Mouse (Mus musculus) myocyte (in vitro differentiated cells): ENCODE results near the gene Lyzl4. TPM values are rescaled to one million over a fixed set of nuclear protein-coding genes. Genes with fewer than 3 reads are reported as not detected.

Source experiments
- H3K27me3 ChIP-seq: one replicate; pipeline ENCODE4 v1.6.1; 2011; ENCODE audit not compliant: control insufficient read depth, insufficient read depth, insufficient read length
- H3K36me3 ChIP-seq: one replicate; pipeline ENCODE4 v1.6.1; 2011; ENCODE audit not compliant: control insufficient read depth, insufficient read depth
- H3K4me2 ChIP-seq: one replicate; pipeline ENCODE4 v1.6.1; 2011; ENCODE audit warnings: low read depth, control low read depth
- H3K4me3 ChIP-seq: one replicate; pipeline ENCODE4 v1.5.1; 2011; ENCODE audit warnings: mild to moderate bottlenecking, control low read depth, moderate library complexity
- H3K79me2 ChIP-seq: one replicate; pipeline ENCODE4 v1.6.1; 2011; ENCODE audit not compliant: control insufficient read depth, insufficient read depth
- H3ac ChIP-seq: one replicate; pipeline ENCODE4 v1.6.1; 2011; ENCODE audit not compliant: control insufficient read depth, insufficient read length
- CEBPB ChIP-seq: IDR thresholded peaks from 2 replicates; pipeline ENCODE4 v1.6.1; 2011; ENCODE audit warnings: mild to moderate bottlenecking, moderate library complexity; ENCODE audit not compliant: poor library complexity, insufficient read depth, severe bottlenecking
- E2F4 ChIP-seq: IDR thresholded peaks from one replicate; pipeline ENCODE4 v1.6.1; 2011; ENCODE audit warnings: mild to moderate bottlenecking, control low read depth, moderate library complexity; ENCODE audit not compliant: insufficient read depth
- MAX ChIP-seq: IDR thresholded peaks from one replicate; pipeline ENCODE4 v1.6.1; 2011; ENCODE audit warnings: low read depth, mild to moderate bottlenecking, control low read depth
- MYOD1 ChIP-seq, 3 experiments: IDR thresholded peaks; one replicate each; pipeline ENCODE4 v1.6.1; 2011; ENCODE audit warnings: control low read depth in 2 of 3, low read depth in 2 of 3, mild to moderate bottlenecking in 2 of 3, moderate library complexity in 1 of 3; ENCODE audit not compliant: insufficient read length in 2 of 3, control insufficient read depth in 1 of 3
- MYOG ChIP-seq, 3 experiments: IDR thresholded peaks; one replicate each; pipeline ENCODE4 v1.6.1; 2011; ENCODE audit warnings: control low read depth in 2 of 3, low read depth in 2 of 3, mild to moderate bottlenecking in 2 of 3; ENCODE audit not compliant: insufficient read length in 2 of 3, control insufficient read depth in 1 of 3, insufficient read depth in 1 of 3
- POLR2A ChIP-seq: IDR thresholded peaks from one replicate; pipeline ENCODE4 v1.6.1; 2011; ENCODE audit warnings: low read depth, mild to moderate bottlenecking, control low read depth, moderate library complexity; ENCODE audit not compliant: insufficient read length
- POLR2AphosphoS2 ChIP-seq: IDR thresholded peaks from one replicate; pipeline ENCODE4 v1.6.1; 2011; ENCODE audit warnings: low read depth, control low read depth; ENCODE audit not compliant: insufficient read length
- REST ChIP-seq: IDR thresholded peaks from one replicate; pipeline ENCODE4 v1.6.1; 2011; ENCODE audit warnings: mild to moderate bottlenecking, control low read depth, moderate library complexity; ENCODE audit not compliant: insufficient read depth, insufficient read length
- SRF ChIP-seq: IDR thresholded peaks from one replicate; pipeline ENCODE4 v1.6.1; 2011; ENCODE audit warnings: low read depth; ENCODE audit not compliant: control insufficient read depth, insufficient read length
- TCF12 ChIP-seq: IDR thresholded peaks from one replicate; pipeline ENCODE4 v1.6.1; 2011; ENCODE audit warnings: mild to moderate bottlenecking, control low read depth; ENCODE audit not compliant: poor library complexity, insufficient read depth, severe bottlenecking
- TCF3 ChIP-seq: IDR thresholded peaks from one replicate; pipeline ENCODE4 v1.6.1; 2011; ENCODE audit warnings: low read depth, control low read depth; ENCODE audit not compliant: insufficient read length
- USF1 ChIP-seq: IDR thresholded peaks from one replicate; pipeline ENCODE4 v1.6.1; 2011; ENCODE audit warnings: low read depth, mild to moderate bottlenecking, control low read depth, moderate library complexity
- polyA plus RNA-seq: library from polyadenylated mRNA; unstranded; fragments of >200 nt; fragmentation: generic; extraction: Trizol; gene quantifications from one replicate; pipeline ENCODE4 v1.2.1, GENCODE M21; 2012; ENCODE audit warnings: missing spikeins

The Lyzl4 gene
- polyA plus RNA-seq, 1 experiment = not detected

DNA sequence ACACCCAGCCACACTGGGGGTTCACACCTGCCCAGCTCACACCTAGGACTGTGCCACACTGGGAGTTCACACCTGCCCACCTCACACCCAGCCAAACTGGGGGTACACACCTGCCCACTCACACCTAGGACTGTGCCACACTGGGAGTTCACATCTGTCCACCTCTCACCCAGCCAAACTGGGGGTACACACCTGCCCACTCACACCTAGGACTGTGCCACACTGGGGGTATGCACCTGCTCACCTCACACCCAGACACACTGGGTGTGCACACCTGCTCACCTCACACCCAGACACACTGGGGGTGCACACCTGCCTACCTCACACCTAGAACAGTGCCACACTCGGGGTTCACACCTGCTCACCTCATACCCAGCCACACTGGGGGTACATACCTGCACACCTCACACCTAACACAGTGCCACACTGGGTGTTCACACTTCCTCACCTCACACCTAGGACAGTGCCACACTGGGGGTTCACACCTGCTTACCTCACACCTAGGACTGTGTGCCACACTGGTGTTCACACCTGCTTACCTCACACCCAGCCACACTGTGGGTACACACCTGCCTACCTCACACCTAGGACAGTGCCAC lies 35.3 kb downstream of the Lyzl4 start:
- H3K27me3 ChIP-seq = peaks cover 11% of the 10 kb centered on the region
- H3K36me3 ChIP-seq = no peaks in the 10 kb centered on the region
- TF ChIP-seq POLR2A (no peak), TCF3 (no peak), USF1 (no peak), MAX (no peak), POLR2AphosphoS2 (no peak), CEBPB (no peak), REST (no peak), E2F4 (no peak), SRF (no peak), MYOG (IDR thresholded peaks at IDR 0.05; ENCODE audit: control insufficient read depth in 1 of 3, insufficient read depth in 1 of 3, insufficient read length in 2 of 3, low read depth in 2 of 3) (no peak), TCF12 (no peak)
- no peak overlapping the region for H3ac ChIP-seq
- H3K4me3 ChIP-seq = no peak overlapping the region
- no peaks in the 10 kb centered on the region for H3K79me2 ChIP-seq
- no peak overlapping the region for H3K4me2 ChIP-seq

DNA sequence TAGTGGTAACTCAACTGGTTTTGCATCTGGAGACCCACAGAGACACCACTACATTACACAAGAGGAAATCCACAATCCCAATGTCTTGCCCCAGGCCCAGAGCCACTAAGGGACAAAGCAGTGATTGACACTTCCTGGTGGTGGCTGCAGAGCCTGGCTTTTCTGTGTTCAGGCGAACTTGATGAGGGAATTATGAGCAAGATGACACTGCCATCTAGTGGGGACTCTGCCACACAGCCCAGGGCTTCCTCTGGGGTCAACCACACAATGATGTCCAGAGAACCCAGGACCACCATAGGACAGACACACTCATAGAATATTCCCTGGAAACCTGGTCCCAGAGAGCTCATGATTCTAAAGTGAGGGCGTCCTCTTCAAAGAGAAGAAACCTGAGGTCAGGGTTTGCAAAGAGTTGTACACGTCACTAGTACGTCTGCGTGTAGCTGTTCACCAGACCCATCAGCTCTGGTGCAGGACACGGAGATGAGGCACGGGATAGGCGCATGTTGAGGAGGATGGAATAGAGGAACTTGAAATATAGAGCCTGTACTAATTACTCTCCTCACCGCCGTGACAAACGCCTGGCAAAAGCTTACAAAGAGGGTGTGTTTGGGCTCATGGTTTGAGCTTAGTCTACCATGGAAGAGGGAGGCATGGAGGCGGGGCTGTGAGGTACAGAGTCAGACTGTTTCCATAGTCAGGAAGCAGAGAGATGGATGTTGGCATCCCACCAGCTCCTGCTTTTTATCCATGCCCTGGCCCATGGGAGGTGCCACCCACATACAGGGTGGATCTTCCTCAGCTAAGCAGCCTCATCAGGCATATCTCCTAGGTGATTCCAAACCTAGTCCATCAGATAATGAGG lies 36.2 kb downstream of the Lyzl4 start:
- Histone ChIP-seq H3K79me2 (no peaks in the 10 kb centered on the region), H3K27me3 (peaks cover 14% of the 10 kb centered on the region), H3K4me2 (no peak overlapping the region), H3ac (no peak overlapping the region), H3K36me3 (no peaks in the 10 kb centered on the region), H3K4me3 (no peak overlapping the region)
- TF ChIP-seq POLR2AphosphoS2 (no peak), REST (no peak), MYOD1 (IDR thresholded peaks at IDR 0.05; ENCODE audit: control insufficient read depth in 1 of 3, insufficient read length in 2 of 3, low read depth in 2 of 3) (no peak), TCF3 (no peak), MAX (no peak), SRF (no peak), TCF12 (no peak), E2F4 (no peak), USF1 (no peak), MYOG (IDR thresholded peaks at IDR 0.05; ENCODE audit: control insufficient read depth in 1 of 3, insufficient read depth in 1 of 3, insufficient read length in 2 of 3, low read depth in 2 of 3) (no peak), CEBPB (no peak), POLR2A (no peak)

DNA sequence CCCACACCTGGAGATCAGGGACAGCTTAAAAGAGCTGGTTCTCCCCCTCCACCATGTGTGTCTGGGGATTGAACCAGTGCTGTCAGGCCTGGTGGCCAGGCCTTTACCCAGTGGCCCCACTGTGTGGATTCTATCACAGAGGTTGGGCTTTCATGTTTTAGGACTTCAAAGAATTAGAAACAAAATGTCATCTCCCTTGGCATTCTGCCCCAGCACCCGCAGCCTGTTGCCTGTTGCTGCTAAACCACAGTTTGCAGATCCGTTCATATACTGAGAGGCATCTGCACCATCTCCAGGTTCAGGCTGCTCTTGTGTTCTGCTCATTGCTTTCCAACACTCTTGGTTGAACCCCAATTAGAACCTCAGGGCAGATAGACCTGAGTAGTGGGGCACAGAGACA lies 39.5 kb downstream of the Lyzl4 start:
- Histone ChIP-seq H3K4me2 (no peak overlapping the region), H3K36me3 (no peaks in the 10 kb centered on the region), H3ac (no peak overlapping the region), H3K79me2 (no peaks in the 10 kb centered on the region), H3K4me3 (no peak overlapping the region), H3K27me3 (peaks cover 16% of the 10 kb centered on the region)
- TF ChIP-seq USF1 (no peak), TCF12 (no peak), TCF3 (no peak), MYOG (IDR thresholded peaks at IDR 0.05; ENCODE audit: control insufficient read depth in 1 of 3, insufficient read depth in 1 of 3, insufficient read length in 2 of 3, low read depth in 2 of 3) (no peak), REST (no peak), POLR2A (no peak), MAX (no peak), POLR2AphosphoS2 (no peak), CEBPB (no peak), MYOD1 (IDR thresholded peaks at IDR 0.05; ENCODE audit: control insufficient read depth in 1 of 3, insufficient read length in 2 of 3, low read depth in 2 of 3) (no peak), SRF (no peak), E2F4 (no peak)

DNA sequence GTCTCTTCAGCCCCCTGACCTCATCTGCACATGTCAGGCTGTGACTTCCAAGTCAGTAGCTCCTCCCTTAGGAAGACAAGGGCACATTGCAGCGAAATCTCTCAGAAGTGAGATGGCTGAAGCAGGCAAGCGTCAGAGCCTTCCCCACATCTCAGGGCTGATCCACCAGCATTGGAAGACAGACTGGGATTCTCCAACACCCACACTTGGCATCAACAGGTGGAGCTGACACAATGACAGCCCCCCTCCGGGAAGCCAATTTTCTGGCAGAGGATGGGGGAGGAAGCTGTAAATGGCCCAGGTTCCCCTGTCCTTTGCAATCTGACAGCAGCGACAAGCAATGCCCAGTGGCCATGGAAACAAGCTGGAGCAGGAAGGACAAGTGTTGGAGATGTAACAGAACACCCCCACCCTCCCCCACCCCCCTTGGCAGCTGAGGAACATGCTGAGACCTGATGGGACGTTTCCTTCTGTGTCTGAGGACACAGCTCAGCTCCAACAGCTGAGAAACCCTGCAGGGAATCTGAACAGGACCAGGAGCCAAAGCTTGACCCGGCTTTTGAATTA lies 41.0 kb downstream of the Lyzl4 start:
- Histone ChIP-seq H3K4me2 (no peak overlapping the region), H3K27me3 (peaks cover 16% of the 10 kb centered on the region), H3K36me3 (no peaks in the 10 kb centered on the region), H3K79me2 (no peaks in the 10 kb centered on the region), H3K4me3 (no peak overlapping the region), H3ac (no peak overlapping the region)
- TF ChIP-seq MAX (no peak), SRF (no peak), POLR2AphosphoS2 (no peak), USF1 (no peak), CEBPB (no peak), E2F4 (no peak), TCF3 (no peak), POLR2A (no peak), MYOG (IDR thresholded peaks at IDR 0.05; ENCODE audit: control insufficient read depth in 1 of 3, insufficient read depth in 1 of 3, insufficient read length in 2 of 3, low read depth in 2 of 3) (no peak), REST (no peak), MYOD1 (IDR thresholded peaks at IDR 0.05; ENCODE audit: control insufficient read depth in 1 of 3, insufficient read length in 2 of 3, low read depth in 2 of 3) (no peak), TCF12 (no peak)
